Mouse (Mus musculus) ES-Bruce4 (cell line): ENCODE data around the gene Cep72.

Experiments used
- CTCF ChIP-seq: IDR thresholded peaks from one replicate; pipeline ENCODE4 v1.8.1; 2011; ENCODE audit warnings: low read depth, low read length
- EP300 ChIP-seq: IDR thresholded peaks from 2 replicates; pipeline ENCODE4 v1.6.1; 2011; ENCODE audit warnings: low read depth, low read length; ENCODE audit not compliant: insufficient read depth

GRCm38 (mm10) chr13:74035776-74036175 lies 26.3 kb downstream of the Cep72 start:
- TF ChIP-seq CTCF (no peak), EP300 (no peak)
